Mouse (Mus musculus) C2C12 (cell line): ENCODE measurements at regions not wholly inside any gene's neighbourhood (a gene's known extent, or its start where the extent isn't known, plus 50 kb on each side); places are given as distances from the start of the nearest gene placed in this dataset.

Experiments
- CEBPB ChIP-seq: IDR thresholded peaks from one replicate; pipeline ENCODE4 v1.6.1; 2011; ENCODE audit warnings: low read depth, mild to moderate bottlenecking, control low read depth, moderate library complexity
- CTCF ChIP-seq: IDR thresholded peaks from one replicate; pipeline ENCODE4 v1.5.1; 2011; ENCODE audit not compliant: control insufficient read depth, insufficient read depth, insufficient read length

GRCm38 (mm10) chr12:113364023-113364422, 125.3 kb upstream of the Adam6b start:
- TF ChIP-seq CTCF, result no peak
- TF ChIP-seq CEBPB, result no peak
